Mouse (Mus musculus) layer of hippocampus, adult 8-10 months (tissue): ENCODE measurements around the gene Pigh. TPM values are rescaled to one million over a fixed set of nuclear protein-coding genes. Genes with fewer than 3 reads are reported as not detected.

ENCODE experiments used
- DNase-seq, 2 experiments: peaks; one replicate each; pipeline ENCODE4 v3.0.0; 2022; ENCODE audit warnings: low spot score in 2 of 2
- total RNA-seq, 4 experiments: library from RNA; stranded (reverse); gene quantifications; 2 replicates each; pipeline ENCODE4 v1.2.4; 2022

Gene Pigh
- total RNA-seq, 4 experiments from 2014 or later, result 9.9 to 12.7 (median 11.0) TPM

GRCm38 (mm10) chr12:79067526-79067925, 21.9 kb downstream of the Pigh start:
- DNase-seq, result no peak

- DNase-seq, result no peak
These were observed 23.0 kb downstream of the Pigh start for GRCm38 (mm10) chr12:79066431-79066830.

- no peak for DNase-seq
These were observed 25.0 kb downstream of the Pigh start for GRCm38 (mm10) chr12:79064451-79064850.

- no peak for DNase-seq
These were observed 28.4 kb downstream of the Pigh start for GRCm38 (mm10) chr12:79060766-79061652.

- DNase-seq, result no peak
These were observed 29.3 kb downstream of the Pigh start for GRCm38 (mm10) chr12:79060134-79060533.

- no peak for DNase-seq
These were observed 29.9 kb downstream of the Pigh start for GRCm38 (mm10) chr12:79059573-79059972.

GRCm38 (mm10) chr12:79055276-79055675, 34.2 kb downstream of the Pigh start:
- no peak for DNase-seq

- DNase-seq, result no peak
These were observed 37.4 kb downstream of the Pigh start for GRCm38 (mm10) chr12:79052073-79052472.

GRCm38 (mm10) chr12:79050545-79051212, 38.8 kb downstream of the Pigh start:
- no peak for DNase-seq

GRCm38 (mm10) chr12:79049807-79050206, 39.6 kb downstream of the Pigh start:
- no peak for DNase-seq

- DNase-seq, result no peak
These were observed 40.6 kb downstream of the Pigh start for GRCm38 (mm10) chr12:79048898-79049297.

- no peak for DNase-seq
These were observed 42.2 kb downstream of the Pigh start for GRCm38 (mm10) chr12:79047203-79047602.

- no peak for DNase-seq
These were observed 43.3 kb downstream of the Pigh start for GRCm38 (mm10) chr12:79046171-79046570.

- DNase-seq, result no peak
These were observed 44.8 kb downstream of the Pigh start for GRCm38 (mm10) chr12:79044668-79045067.

GRCm38 (mm10) chr12:79041436-79041835, 48.0 kb downstream of the Pigh start:
- DNase-seq, result no peak

- DNase-seq, result no peak
These were observed 49.1 kb downstream of the Pigh start for GRCm38 (mm10) chr12:79040201-79040827.

GRCm38 (mm10) chr12:79039708-79040107, 49.7 kb downstream of the Pigh start:
- DNase-seq, result no peak

GRCm38 (mm10) chr12:79035349-79035748, 54.1 kb downstream of the Pigh start:
- DNase-seq, result peak; percentile 15 to 48

- no peak for DNase-seq
These were observed 55.1 kb downstream of the Pigh start for GRCm38 (mm10) chr12:79034331-79034730.
